Mouse (Mus musculus) CH12.LX (cell line): ENCODE results near the gene Tle3. TPM values are rescaled to one million over a fixed set of nuclear protein-coding genes. Genes with fewer than 3 reads are reported as not detected.

ENCODE experiments used
- DNase-seq: peaks from one replicate; pipeline ENCODE4 v3.0.0-alpha.2; 2013; ENCODE audit errors: extremely low read depth
- H3K27ac ChIP-seq: 2 replicates; pipeline ENCODE4 v1.5.1; 2012; ENCODE audit warnings: low read depth, mild to moderate bottlenecking, control low read depth, moderate library complexity; ENCODE audit not compliant: insufficient read depth
- H3K27me3 ChIP-seq: replicated peaks from 2 replicates; pipeline ENCODE3; 2012; ENCODE audit warnings: inconsistent platforms
- H3K36me3 ChIP-seq, 2 experiments: replicated peaks in 1 of 2; 2 replicates each; pipeline versions ENCODE3 to v1.6.1; 2012; ENCODE audit warnings: inconsistent platforms in 1 of 2, low read length in 1 of 2, mild to moderate bottlenecking in 1 of 2, mixed read lengths in 1 of 2, moderate library complexity in 1 of 2; ENCODE audit not compliant: control insufficient read depth in 1 of 2, insufficient read depth in 1 of 2
- H3K4me1 ChIP-seq, 2 experiments: 2 replicates each; pipeline ENCODE4 v1.6.1; 2012; ENCODE audit warnings: inconsistent platforms in 1 of 2, moderate library complexity in 1 of 2; ENCODE audit not compliant: insufficient read depth in 2 of 2, control insufficient read depth in 1 of 2
- H3K4me2 ChIP-seq: 2 replicates; pipeline ENCODE4 v1.6.1; 2012; ENCODE audit warnings: low read depth, mild to moderate bottlenecking, control low read depth; ENCODE audit not compliant: poor library complexity, insufficient read depth, severe bottlenecking
- H3K4me3 ChIP-seq, 3 experiments: fragments of 150-350 bp in 1 of 3; sonication (generic) in 1 of 3; replicated peaks in 1 of 3; 2 replicates each; pipeline versions ENCODE3 to v1.5.1; 2011 to 2012; ENCODE audit warnings: low read depth in 2 of 3, low read length in 2 of 3, mild to moderate bottlenecking in 2 of 3, moderate library complexity in 2 of 3, control low read depth in 1 of 3, improper control_type of control experiment in 1 of 3, inconsistent platforms in 1 of 3, mixed read lengths in 1 of 3; ENCODE audit not compliant: poor library complexity in 1 of 3
- H3K79me2 ChIP-seq: replicated peaks from 2 replicates; pipeline ENCODE4 v1.6.1; 2012; ENCODE audit warnings: mild to moderate bottlenecking, moderate library complexity; ENCODE audit not compliant: control insufficient read depth, poor library complexity, insufficient read depth, severe bottlenecking; ENCODE audit errors: extremely low read depth
- H3K9ac ChIP-seq: 2 replicates; pipeline ENCODE4 v1.6.1; 2012; ENCODE audit warnings: low read depth, mild to moderate bottlenecking, control low read depth, moderate library complexity; ENCODE audit not compliant: insufficient read depth
- H3K9me3 ChIP-seq: replicated peaks from 2 replicates; pipeline ENCODE3; 2012; ENCODE audit warnings: low read length, inconsistent platforms, mixed read lengths
- CHD1 ChIP-seq: IDR thresholded peaks from 2 replicates; pipeline ENCODE4 v1.6.1; 2012; ENCODE audit warnings: low read depth, low read length, improper control_type of control experiment, inconsistent platforms
- CHD2 ChIP-seq: IDR thresholded peaks from 2 replicates; pipeline ENCODE4 v1.6.1; 2011; ENCODE audit warnings: low read length, improper control_type of control experiment
- E2F4 ChIP-seq: IDR thresholded peaks from 2 replicates; pipeline ENCODE4 v1.6.1; 2011; ENCODE audit warnings: low read depth, low read length, improper control_type of control experiment; ENCODE audit not compliant: insufficient replicate concordance
- ELF1 ChIP-seq: IDR thresholded peaks from 2 replicates; pipeline ENCODE4 v1.6.1; 2014; ENCODE audit warnings: low read depth, mild to moderate bottlenecking, inconsistent platforms, low read length, improper control_type of control experiment
- MAFK ChIP-seq: IDR thresholded peaks from 2 replicates; pipeline ENCODE4 v1.6.1; 2011; ENCODE audit warnings: low read length, improper control_type of control experiment; ENCODE audit not compliant: insufficient replicate concordance
- MAX ChIP-seq: IDR thresholded peaks from 2 replicates; pipeline ENCODE4 v1.6.1; 2011; ENCODE audit warnings: low read length, improper control_type of control experiment
- NELFE ChIP-seq: IDR thresholded peaks from 2 replicates; pipeline ENCODE4 v1.6.1; 2011; ENCODE audit warnings: low read depth, low read length, improper control_type of control experiment
- NRF1 ChIP-seq: IDR thresholded peaks from 2 replicates; pipeline ENCODE4 v1.6.1; 2014; ENCODE audit warnings: low read depth, mild to moderate bottlenecking, inconsistent platforms, low read length, improper control_type of control experiment, moderate library complexity
- POLR2A ChIP-seq: IDR thresholded peaks from 2 replicates; pipeline ENCODE4 v1.6.1; 2011; ENCODE audit warnings: low read depth, mild to moderate bottlenecking, improper control_type of control experiment, low read length
- POLR2AphosphoS2 ChIP-seq: IDR thresholded peaks from 2 replicates; pipeline ENCODE4 v1.6.1; 2011; ENCODE audit warnings: low read depth, low read length, improper control_type of control experiment
- SIN3A ChIP-seq: IDR thresholded peaks from 2 replicates; pipeline ENCODE4 v1.6.1; 2012; ENCODE audit warnings: low read length, improper control_type of control experiment, inconsistent platforms
- USF1 ChIP-seq: IDR thresholded peaks from 2 replicates; pipeline ENCODE4 v1.6.1; 2014; ENCODE audit warnings: low read depth, mild to moderate bottlenecking, inconsistent platforms, low read length, improper control_type of control experiment
- USF2 ChIP-seq: conservative IDR thresholded peaks from 2 replicates; pipeline ENCODE4 v1.6.1; 2011; ENCODE audit warnings: low read depth, low read length, improper control_type of control experiment
- ZC3H11A ChIP-seq: IDR thresholded peaks from 2 replicates; pipeline ENCODE4 v1.6.1; 2012; ENCODE audit warnings: low read depth, mild to moderate bottlenecking, inconsistent platforms, low read length, improper control_type of control experiment
- dilution Hi-C: fragments of 300-500 bp; cut with MboI; formaldehyde crosslinking; loops from 2 replicates; pipeline ENCODE4 v1.14.3; 2020; ENCODE audit warnings: low sequenced_read_pairs; ENCODE audit not compliant: extremely low pct_unique_long_range_greater_than_20kb, extremely low pct_ligation_motif_present
- in situ Hi-C: fragments of 300-500 bp; cut with MboI; formaldehyde crosslinking; loops from 3 replicates; pipeline ENCODE4 v1.14.3; 2019; ENCODE audit warnings: low sequenced_read_pairs, low pct_ligation_motif_present, low pct_unique_long_range_greater_than_20kb, mixed read lengths
- polyA plus RNA-seq: library from polyadenylated mRNA; unstranded; fragments of >175 nt; gene quantifications from 2 replicates; pipeline ENCODE4 v1.2.1, GENCODE M21; 2012; ENCODE audit warnings: low read depth; ENCODE audit not compliant: insufficient read length
- total RNA-seq, 2 experiments: library from RNA; depleted of rRNA; stranded (reverse); fragments of 300-350 nt in 1 of 2; fragments of >200 nt in 1 of 2; gene quantifications; 2 replicates each; pipeline ENCODE4 v1.2.3; 2012 to 2014

Tle3 gene
- total and polyA plus RNA-seq, 3 experiments = 8.1 to 29.1 (median 22.8) TPM

- in situ Hi-C loops = no loop called here
- H3K79me2 ChIP-seq = 0 out of 2 replicates have a peak, but pooled peaks cover 2% of the 10 kb centered on the region
- no peaks in the 10 kb centered on the region for H3K27me3 ChIP-seq
- no peak for TF ChIP-seq MAX
- no peak for TF ChIP-seq POLR2AphosphoS2
- TF ChIP-seq NRF1 = no peak
- H3K9me3 ChIP-seq = no peaks in the 10 kb centered on the region
- H3K27ac ChIP-seq = no peak overlapping the region
- H3K4me3 ChIP-seq = no peak overlapping the region
- H3K4me1 ChIP-seq = peaks cover 3 to 64% of the 10 kb centered on the region in 2 experiments; a peak in 2 of 4 replicates
- no peak overlapping the region for H3K9ac ChIP-seq
- DNase-seq = no peak
- dilution Hi-C loops = no loop called here
- no peak overlapping the region for H3K4me2 ChIP-seq
- H3K36me3 ChIP-seq = peaks cover 5 to 86% of the 10 kb centered on the region in 2 experiments
These were observed 7.0 kb downstream of the Tle3 start for GRCm38 (mm10) chr9:61379016-61379634.

DNA sequence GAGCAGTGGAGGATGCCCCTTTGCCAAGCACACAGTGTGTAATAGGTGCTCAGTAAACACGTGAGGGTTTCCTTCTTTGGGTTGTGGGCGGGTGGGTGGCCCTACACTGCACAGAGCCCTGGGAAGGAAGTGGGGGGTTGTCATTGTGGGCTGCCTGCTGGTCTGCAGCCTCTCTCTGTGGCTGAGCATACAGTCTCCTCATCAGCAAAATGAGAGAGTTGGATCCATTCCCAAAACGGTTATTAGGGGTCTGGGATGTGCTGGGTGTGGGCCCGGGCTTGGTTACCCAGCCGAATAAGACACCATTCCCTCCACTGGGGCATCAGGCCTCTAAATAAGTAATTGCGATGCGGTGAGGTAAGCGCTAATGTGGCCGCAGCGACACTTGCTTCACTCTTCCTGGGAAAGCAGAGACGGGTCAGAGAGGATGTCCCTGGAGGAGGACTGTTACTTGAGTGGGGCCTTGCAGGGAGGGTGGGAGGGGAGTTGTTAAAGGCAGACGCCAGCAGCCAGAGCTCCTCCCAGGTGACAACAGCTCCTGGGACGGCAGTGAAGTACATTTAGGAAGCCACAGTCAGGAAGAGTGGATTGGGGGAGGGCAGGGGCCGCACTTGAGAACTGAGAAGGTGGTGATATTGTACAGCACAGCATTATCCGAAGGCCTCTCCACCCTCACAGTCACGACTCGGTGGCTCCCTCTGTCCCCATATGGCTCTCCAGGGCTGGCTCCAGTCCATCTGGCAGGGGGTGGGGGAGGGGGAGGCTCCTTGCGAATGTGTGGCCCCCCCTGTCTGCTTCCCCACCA, 8.3 kb downstream of the Tle3 start:
- Histone ChIP-seq H3K9ac (no peak overlapping the region), H3K4me1 (peaks cover 0 to 67% of the 10 kb centered on the region in 2 experiments; a peak in 2 of 4 replicates), H3K9me3 (no peaks in the 10 kb centered on the region), H3K27ac (no peak overlapping the region), H3K4me2 (no peak overlapping the region), H3K79me2 (no peaks in the 10 kb centered on the region)
- dilution Hi-C loops = no loop called here
- DNase-seq = no peak
- in situ Hi-C loops = no loop called here
- TF ChIP-seq SIN3A = no peak
- no peak for TF ChIP-seq E2F4
- TF ChIP-seq USF1 = no peak
- no peak for TF ChIP-seq ELF1
- no peak for TF ChIP-seq POLR2A
- no peak for TF ChIP-seq NELFE
- TF ChIP-seq MAFK = no peak
- TF ChIP-seq USF2 = no peak
- TF ChIP-seq CHD1 = no peak
- TF ChIP-seq ZC3H11A = no peak
- TF ChIP-seq, all 38 proteins: peak for 0
- Histone ChIP-seq H3K27me3 (no peaks in the 10 kb centered on the region), H3K36me3 (peaks cover 5 to 90% of the 10 kb centered on the region in 2 experiments), H3K4me3 (no peak overlapping the region)

DNA sequence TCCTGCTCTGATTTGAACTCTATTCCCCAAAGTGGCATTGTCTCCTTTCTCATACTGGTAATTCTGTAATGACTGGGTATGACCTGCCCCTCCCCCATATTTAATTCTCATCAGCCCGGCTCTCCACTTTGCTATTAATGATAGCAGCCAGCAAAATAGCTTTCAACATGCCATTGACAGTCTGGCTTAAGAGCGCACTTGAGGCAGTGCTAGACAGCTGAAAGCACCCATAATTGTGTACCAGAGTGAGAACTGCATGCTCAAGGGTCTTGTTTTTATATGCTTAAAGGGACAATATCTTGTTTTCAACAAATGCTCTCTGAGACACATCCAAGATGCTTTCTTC, 8.9 kb downstream of the Tle3 start:
- in situ Hi-C loops (no loop called here), dilution Hi-C loops (no loop called here)
- DNase-seq = no peak
- H3K9me3 ChIP-seq = no peaks in the 10 kb centered on the region
- no peak overlapping the region for H3K4me2 ChIP-seq
- peaks cover 5 to 87% of the 10 kb centered on the region in 2 experiments for H3K36me3 ChIP-seq
- H3K9ac ChIP-seq = no peak overlapping the region
- TF ChIP-seq MAFK (no peak), CHD2 (0 out of 2 replicates have a peak, but pooled peaks have one; percentile 23)
- no peaks in the 10 kb centered on the region for H3K79me2 ChIP-seq
- no peak overlapping the region for H3K27ac ChIP-seq
- H3K4me3 ChIP-seq = no peak overlapping the region
- no peaks in the 10 kb centered on the region for H3K27me3 ChIP-seq
- H3K4me1 ChIP-seq = peaks cover 5 to 66% of the 10 kb centered on the region in 2 experiments; a peak in 2 of 4 replicates
